Mouse (Mus musculus) gastrocnemius, postnatal 36 days (tissue): Measurements from ENCODE around the gene Gm11172. TPM values are rescaled to one million over a fixed set of nuclear protein-coding genes. Genes with fewer than 3 reads are reported as not detected.

ENCODE experiments used
- DNase-seq, 2 experiments: peaks; one replicate each; pipeline ENCODE4 v3.0.0; 2022
- intact Hi-C: fragments of 180-260 bp; cut with DNase I; formaldehyde crosslinking; loops from one replicate; pipeline ENCODE4 v1.15.1; 2025
- long read RNA-seq, 2 experiments: library from polyadenylated mRNA; stranded (forward); transcript quantifications; one replicate each; pipeline ENCODE4 v2.0.0; 2021
- total RNA-seq, 2 experiments: library from RNA; stranded (reverse); gene quantifications; 2 replicates each; pipeline ENCODE4 v1.2.3; 2021

The Gm11172 gene
- total RNA-seq, result not detected
- long read RNA-seq, experiment 1, result 0 reads
- long read RNA-seq, experiment 2, result 0 reads

DNA sequence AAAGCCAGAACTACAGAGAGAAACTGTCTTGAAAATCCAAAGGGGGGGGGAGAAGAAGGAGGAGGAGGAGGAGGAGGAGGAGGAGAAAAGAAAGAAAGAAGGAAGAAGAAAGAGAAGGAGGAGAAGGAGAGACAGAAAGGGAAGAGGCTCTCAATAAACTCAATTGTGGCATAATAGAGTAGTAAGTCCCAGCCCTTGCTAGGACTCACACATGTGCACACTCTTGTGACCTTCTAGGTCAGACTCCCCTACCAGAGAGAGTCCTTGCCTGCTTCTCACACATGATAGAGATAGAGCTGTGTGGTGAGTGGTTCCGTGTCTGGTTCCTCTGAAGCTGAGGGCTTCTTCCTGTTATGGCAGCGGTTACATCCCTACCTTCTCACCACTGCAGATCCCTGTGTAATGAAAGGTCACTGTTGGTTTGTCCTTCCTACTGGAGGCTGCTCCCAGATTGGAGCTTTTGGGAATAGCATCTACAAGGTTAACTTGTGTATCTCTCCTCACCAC is at the start of gene Gm11172:
Gm11172 (plus strand) TSS at position 51 of the 507 bp plus-strand sequence.
- no peak for DNase-seq
- intact Hi-C loops, result no loop called here

DNA sequence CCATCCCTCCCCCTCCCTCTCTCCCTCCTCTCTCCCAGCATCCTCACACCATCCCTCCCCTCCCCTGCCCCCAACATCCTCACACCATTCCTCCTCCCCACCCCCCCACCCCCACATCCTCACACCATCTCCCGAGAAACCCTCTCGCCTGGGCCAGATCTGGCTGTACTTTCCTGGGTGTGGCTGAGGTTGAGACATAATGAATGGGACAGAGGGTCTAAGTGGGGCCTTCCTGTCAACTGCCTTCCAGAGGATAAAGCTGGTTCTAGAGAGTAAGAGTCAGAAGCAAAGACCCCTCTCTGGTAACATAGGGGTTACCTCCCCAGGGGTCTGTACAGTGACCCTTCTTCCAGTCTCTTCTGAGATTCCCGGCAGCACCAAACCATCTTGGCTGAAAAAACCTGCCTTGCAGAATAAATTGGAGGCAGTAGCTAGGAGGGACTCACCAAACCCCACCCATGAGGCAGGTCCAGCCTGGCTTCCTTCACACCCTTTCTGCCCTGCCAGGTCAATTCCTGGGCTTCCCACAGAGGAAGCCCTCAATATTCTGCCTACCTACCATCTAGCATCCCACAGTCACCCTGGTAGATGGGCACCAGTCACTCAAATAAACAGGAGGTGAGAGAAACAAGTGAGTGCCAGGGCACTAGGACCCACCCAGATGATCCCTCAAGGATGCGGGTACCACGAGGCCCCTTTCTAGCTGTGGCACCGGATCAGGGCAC is 49.0 kb upstream of the Gm11172 start:
- intact Hi-C loops, result loop anchor here (5.0 kb wide), 1 partner anchor 81 kb away; no protein-coding TSS in a partner anchor
- DNase-seq, result no peak

DNA sequence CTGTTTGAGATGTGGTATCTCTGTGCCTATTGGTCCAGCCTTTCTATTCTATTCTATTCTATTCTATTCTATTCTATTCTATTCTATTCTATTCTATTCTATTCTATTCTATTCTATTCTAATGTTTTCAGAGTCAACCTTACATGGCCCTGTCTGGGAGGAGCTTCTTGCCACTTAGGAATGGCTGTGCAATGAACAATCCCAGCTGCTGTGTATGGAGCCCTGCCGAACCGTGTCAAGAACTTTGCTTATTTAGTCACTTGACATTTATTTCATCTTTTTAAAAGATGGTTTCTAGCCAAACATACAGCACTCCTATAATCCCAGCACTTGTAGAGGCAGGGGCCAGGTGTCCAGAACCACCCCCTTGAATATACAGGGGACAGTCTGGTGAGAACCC is 48.4 kb upstream of the Gm11172 start:
- intact Hi-C loops, result loop anchor here (5.0 kb wide), 1 partner anchor 82 kb away; no protein-coding TSS in a partner anchor
- no peak for DNase-seq

DNA sequence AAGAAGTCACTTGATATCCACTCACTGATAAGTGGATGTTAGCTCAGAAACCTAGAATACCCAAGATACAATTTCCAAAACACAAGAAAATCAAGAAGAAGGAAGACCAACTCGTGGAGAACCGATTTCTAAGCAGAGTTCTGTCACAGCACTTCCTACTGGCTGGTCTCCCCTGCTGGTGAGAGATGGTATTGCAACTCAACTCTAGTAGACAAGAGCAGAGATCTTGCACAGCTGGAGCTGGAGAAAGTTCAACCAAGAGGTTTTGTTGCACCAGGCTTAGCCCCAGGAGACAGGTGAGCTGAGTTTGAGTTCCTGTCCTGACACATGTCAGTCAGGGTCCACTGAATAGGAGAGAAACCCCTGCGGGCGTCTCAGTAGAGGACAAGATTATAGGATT is 45.6 kb upstream of the Gm11172 start:
- DNase-seq, result peak in 1 of 2 experiments; percentile 60
- intact Hi-C loops, result no loop called here

DNA sequence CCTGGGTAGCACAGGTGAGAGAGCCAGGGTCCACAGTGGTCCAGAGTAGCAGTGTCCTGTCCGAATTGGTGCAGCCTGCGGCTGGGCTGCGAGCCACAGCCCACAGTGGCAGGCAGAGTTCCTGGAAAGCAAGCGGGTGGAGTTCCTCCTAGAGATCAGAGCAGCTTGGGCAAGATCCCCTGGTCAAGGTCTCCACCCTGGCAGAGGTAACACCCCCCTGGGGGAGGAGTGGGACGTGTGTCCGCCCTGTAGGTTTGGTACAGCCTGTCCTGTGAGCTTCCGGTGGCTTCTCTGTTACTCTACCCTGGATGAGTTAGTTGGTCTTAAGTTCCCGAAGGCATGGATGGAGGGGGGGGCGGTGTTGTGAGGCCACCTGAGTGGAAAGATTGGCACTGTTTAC is 43.9 kb upstream of the Gm11172 start:
- intact Hi-C loops, result no loop called here
- DNase-seq, result no peak

DNA sequence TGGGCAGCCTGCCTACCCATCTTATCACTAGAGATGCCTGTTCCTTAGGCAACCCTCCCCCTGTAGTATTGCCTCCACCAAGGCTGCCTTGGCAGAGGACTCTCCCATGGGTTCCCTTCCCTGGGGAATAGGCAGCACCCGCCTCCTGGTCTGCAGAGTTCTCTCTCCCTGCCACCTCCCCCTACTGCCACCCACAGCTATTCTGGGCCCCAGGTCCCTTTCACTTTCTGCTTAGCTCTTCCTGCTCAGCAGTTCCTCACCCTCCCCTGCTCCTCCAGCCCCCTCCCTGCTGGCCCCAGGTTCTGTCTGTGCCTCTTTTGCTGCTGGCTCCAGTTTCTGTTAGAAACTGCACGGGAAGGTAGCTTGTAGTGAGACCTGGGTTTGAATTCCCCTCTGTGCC is 43.1 kb upstream of the Gm11172 start:
- DNase-seq, result no peak
- intact Hi-C loops, result no loop called here

DNA sequence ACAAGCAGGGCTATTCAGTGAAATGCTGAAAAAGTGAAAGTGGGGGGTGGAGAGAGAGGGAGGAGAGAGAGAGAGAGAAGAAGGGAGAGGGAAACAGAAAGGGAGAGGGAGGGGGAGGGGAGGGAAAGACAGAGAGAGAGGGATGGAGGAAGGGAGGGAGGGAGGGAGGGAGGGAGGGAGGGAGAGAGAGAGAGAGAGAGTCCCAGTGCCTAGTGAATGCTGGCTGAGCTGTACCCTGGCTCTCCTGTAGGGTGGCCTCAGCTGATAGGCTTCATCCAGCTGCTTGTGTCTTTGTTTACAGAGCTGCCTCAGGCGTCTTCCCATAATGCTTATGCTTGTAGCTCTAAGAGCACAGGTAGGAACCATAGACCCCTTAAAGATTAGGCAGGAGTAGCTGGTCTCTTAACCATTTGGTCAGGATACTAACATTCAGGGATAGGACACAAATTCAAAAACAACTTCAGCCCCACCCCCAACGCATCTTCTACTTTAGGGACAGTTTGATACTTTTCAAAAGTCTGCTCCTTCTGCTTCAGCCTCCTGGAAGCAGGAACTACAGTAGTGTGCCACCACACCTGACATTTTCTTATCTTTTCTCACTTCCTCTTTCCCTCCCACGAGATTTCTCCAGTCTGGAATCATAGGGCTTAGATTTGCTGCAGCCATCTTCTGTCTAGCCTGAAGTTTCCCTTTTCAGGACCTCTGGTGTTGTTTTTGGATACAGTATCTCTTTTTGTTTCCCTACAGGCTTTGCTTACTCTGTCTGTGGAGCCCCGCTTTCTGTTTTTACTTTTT is 42.0 kb upstream of the Gm11172 start:
- DNase-seq, result no peak
- intact Hi-C loops, result no loop called here

DNA sequence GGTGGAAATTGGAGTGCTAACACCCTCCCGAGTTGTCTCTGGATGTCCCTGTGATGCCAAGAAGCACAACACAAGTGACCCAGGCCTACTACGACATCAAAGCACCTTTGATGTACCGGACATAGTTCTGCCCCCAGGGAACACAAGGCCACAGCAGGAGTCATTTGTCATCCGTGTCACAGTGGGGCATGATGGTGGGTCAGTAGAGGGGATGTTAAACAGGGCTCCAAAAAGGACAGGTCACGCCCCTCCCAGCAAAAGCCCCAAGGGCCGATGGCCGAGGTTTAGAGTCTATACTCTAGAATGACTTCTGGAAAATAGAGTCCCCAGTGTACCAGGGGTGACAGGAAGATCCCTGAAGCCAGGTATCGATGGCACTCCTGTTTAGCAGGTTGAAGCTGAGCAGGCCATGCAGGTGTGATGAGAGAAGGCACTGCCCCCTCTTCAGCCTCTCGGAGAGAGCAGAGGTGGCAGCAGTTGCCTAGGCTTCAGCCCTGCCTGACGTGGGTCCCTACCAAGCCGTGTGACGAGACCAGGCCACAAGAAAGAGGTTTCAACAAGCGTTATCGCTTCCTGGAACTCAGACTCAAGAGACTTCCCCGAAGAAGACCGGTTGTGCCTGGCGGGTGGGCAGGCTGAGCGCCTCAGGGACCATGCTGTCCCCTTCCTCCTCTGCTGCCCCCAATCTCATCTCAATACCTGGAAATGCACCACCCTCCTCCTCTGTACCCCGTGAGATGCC is 40.8 kb upstream of the Gm11172 start:
- intact Hi-C loops, result no loop called here
- DNase-seq, result no peak

DNA sequence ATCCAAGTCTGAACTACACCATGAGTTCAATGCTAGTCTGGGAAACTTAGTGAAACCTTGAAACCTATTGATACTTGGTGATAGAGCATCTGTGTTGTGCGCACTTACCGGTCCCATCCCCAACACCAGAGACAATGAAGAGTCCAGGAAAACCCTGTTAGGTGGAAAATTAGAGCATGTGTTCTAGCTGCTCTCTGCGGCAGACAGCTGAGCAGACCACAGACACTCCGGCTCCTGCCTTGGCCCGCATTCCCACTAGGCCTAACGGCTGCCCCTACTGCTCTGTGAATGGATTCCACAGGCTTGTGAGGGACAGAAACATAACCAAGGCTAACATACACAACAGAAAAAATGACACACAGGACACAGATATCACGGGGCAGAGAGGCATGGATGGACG is 39.2 kb upstream of the Gm11172 start:
- no peak for DNase-seq
- intact Hi-C loops, result no loop called here

DNA sequence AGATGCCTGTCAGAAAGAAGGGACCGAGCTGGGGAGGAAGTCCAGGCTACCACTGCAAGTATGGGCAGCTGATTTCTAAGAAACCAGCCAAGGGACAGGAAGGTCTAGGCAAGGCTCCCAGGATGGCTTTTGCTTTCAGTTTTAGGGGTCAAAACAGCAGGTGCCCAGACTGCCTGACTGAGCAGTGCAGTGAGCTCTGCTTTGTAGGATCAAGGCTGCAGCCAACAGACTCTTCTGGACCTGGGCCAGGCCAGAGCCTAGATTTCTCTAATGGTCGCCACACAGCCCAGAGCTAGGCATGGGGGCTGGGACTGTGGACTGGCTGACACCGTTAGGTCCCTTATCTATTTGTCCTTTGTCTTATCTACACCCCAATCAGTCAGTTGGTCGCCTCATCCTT is 38.0 kb upstream of the Gm11172 start:
- DNase-seq, result no peak
- intact Hi-C loops, result no loop called here

DNA sequence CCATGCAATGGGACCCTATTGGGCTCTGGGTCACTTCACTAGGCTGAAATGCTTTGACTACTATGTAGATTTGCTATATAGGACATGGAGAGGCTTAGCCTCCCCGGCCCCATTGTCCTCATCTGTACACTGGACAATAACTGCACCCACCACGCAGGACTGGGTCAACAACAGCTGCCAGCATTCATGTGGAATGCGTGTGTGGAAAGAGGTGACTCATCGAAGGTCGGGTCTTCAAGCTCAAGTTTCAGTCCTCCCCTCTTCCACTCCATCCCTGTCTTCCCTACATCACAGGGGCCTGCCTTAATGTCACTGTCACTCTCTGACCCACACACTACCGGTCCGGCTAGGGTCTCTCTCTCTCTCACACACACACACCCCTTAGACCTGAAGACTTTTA is 36.4 kb upstream of the Gm11172 start:
- intact Hi-C loops, result no loop called here
- no peak for DNase-seq

DNA sequence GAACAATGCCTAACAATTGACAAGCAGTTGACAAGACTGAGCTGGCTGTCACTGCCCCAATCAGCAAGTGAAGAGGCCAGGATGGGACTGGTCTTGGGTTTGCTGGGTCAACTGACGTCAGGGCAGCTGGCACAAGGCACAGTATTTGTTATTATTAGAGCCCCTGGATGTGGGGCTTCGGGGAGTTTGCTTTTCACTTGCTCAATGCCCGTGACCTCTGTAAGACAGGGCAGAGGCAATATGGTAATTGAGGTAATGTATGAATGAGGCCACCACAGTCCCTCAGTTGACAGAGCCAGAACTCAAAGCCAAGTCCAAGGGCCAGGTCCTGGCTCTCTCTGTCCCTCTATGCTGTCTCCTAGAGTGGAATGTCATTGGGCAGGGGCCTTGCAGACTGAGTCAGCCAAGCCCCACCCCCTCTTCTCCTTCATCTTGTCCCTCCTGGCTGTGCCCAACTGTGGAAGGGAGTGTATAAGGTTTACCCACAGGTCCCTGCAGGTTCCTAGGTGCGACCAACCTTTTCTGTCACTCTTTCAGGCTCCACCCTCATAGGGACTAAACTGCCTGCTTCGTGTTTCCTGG is 35.0 kb upstream of the Gm11172 start:
- DNase-seq, result no peak
- intact Hi-C loops, result no loop called here

DNA sequence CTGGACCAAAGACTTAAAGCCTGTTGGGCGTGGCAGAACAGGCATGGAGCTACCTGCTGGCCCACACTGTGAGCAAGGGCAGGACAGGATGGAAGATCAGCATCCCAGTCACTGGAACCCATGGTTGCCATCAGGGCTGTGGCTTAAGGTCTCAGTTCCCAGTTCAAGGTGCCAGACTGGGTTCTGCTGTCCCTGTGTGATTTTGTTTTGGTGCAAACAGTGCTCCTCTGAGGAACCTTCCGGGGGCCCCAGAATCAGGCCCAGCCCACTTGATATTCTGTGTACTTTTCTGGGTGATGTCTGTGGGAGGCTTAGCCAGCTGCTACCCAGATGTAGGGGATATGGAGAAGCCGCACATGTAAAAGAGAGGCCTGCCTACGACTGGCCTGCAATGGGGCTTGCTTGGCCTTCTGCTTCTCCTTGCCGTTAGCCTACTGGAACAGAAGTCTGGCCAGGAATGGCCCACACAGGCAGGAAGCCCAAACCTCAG is 32.0 kb upstream of the Gm11172 start:
- no peak for DNase-seq
- intact Hi-C loops, result loop anchor here (5.0 kb wide), 2 partner anchors 113 to 138 kb away; no protein-coding TSS in a partner anchor

DNA sequence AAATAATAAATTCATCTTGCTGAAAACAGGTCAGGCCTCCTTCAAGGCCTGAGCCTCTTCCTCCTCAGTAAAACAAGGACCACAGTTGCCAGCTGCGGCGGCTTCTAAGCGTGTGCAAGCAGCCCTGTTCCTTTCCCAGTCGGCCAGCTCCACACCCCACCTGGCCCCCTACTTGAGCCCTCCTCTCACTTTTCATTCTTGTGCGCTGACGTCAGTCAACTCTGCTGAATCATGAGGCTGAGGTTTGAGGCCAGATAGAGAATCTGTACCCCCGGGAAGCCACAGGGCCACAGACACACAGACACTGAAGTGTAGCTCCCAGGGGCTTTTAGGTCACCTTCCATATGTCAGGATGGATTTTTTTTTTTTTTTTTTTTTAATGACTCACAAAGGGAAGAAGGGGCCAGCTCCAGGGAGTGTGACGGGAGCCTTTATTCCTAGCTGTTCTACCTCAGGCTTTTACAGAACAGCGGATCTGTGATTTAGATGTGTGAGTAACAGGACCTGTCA is 30.8 kb upstream of the Gm11172 start:
- DNase-seq, result no peak

DNA sequence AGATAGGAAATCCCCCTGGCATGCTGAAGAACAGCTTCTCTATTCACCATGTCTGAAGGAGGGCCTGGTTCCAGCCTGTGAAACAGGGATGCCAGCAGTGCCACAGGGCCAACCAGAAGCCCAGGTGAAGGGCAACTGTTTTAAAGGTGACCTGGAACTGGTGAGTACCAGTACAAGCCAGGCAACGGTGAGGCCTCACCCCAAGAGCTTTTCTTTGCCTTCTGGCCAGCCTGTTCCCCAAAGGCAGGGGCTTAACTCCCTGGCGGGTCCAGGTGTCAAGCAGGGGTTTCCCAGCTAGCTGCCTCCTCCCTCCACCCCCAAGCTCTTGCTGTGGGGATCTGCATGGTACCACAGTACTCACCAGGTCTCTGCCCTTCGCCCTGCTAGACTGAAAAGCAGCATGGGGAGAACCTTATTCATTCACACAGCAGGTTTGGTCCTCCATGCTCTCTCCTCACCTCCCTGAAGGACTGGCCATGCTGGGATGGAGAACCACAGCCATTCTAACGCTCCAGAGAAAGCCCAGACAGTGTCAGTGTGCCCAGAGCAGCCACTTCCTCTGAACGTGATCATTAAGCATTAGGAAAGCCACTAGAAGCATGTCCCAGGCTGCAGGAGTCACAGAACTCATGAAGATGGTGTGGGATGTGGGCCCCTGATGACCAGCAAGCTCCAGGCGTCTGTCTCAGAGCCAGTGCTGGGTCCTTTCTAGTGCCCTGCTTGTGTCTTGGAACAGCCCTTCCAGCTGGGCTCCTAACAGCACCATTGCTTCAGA is 30.2 kb upstream of the Gm11172 start:
- intact Hi-C loops, result loop anchor here (5.0 kb wide), 2 partner anchors 115 to 140 kb away; no protein-coding TSS in a partner anchor
- no peak for DNase-seq

More for the DNA sequence above, 30.8 kb upstream of the Gm11172 start:
- intact Hi-C loops, result loop anchor here (5.0 kb wide), 2 partner anchors 115 to 140 kb away; no protein-coding TSS in a partner anchor

DNA sequence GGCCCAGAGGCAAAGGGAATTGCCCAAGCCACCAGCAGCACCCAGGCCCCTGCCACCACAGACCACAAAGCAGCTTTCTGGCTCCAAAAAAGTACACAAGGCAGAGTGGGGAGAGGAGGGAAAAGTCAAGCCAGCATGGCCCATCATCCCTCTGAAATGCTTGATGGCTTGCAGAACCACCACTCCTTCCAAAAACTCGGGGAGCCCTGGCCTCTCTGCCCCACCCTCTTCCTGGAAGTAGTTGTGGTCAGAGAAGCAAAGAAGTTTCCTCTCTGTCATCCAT is 29.6 kb upstream of the Gm11172 start:
- DNase-seq, result no peak
- intact Hi-C loops, result loop anchor here (5.0 kb wide), 2 partner anchors 116 to 141 kb away; no protein-coding TSS in a partner anchor

DNA sequence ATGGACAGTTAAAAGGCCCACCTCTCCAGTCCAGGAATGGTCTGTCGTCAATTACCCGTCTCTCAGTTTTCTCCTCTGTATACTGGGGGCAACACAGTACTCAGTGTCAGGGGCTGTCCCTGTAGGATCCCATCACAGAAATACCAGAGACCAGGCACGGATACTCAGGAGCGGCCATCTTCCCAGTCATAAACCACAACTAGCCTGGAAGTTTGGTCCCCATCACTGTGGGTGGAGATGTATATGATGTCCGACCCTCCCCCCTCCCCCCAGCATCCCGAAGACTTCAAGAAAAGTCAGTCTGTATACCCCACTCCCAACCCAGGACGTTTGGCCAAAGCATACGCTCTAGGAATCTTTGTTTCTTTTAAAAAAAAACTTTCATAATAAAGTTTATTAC is 29.3 kb upstream of the Gm11172 start:
- intact Hi-C loops, result loop anchor here (5.0 kb wide), 2 partner anchors 116 to 141 kb away; no protein-coding TSS in a partner anchor
- no peak for DNase-seq

DNA sequence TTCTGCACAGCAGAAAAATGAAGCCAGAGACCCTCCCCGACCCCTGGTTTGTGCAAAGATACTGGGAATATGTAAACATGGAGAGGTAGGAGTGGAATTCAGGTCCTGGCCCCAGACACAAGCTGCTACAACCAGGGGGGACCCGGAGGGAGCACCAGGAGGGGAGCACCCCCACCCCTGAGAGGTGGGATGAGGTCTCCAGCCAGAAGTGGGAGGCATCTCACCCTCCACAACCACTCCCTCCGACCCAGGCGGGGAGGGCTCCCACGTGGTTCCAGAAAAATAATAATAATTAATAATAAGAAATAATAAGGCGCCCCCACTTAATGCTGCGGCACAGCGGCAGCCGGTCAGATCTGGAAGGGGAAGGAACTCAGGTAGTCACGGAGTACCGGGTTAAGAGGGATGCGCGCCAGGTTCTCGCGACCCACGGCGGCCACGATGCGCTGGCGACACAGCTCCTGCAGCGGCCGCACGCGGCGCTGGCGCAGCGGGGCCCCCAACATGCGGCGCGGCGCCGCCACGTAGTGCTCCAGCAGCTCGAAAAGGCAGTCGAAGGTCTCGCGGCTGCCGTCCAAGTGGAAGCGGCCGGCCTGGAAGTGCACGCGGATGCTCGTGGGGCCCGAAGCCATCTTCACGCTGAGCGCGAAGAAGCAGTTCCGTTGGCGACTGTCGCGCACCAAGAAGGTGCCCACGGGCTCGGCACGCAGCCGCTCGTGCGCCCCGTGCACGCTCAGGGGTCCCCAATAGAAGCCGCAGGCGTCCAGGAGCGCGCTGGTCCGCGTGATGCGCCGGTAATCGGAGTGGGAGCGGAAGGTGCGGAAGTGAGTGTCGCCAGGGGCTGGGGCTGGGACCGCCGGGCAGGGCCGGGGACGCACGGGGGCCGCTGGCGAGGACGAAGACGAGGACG is 28.6 kb upstream of the Gm11172 start:
- DNase-seq, result no peak
- intact Hi-C loops, result loop anchor here (2.0 to 5.0 kb wide), 3 partner anchors 117 to 213 kb away; no protein-coding TSS in a partner anchor
